Mouse (Mus musculus) embryonic fibroblast, embryonic 13.5 days (primary cell): ENCODE results near the gene Gnat1. TPM values are rescaled to one million over a fixed set of nuclear protein-coding genes. Genes with fewer than 3 reads are reported as not detected.

Source experiments
- H3K27ac ChIP-seq: 2 replicates; pipeline ENCODE4 v1.5.1; 2012; ENCODE audit warnings: low read length, control low read depth, inconsistent platforms; ENCODE audit not compliant: insufficient read depth
- H3K4me1 ChIP-seq: 2 replicates; pipeline ENCODE4 v1.6.1; 2011; ENCODE audit warnings: low read length; ENCODE audit not compliant: control insufficient read depth, insufficient read depth
- H3K4me3 ChIP-seq: 2 replicates; pipeline ENCODE4 v1.5.1; 2011; ENCODE audit warnings: mild to moderate bottlenecking, control low read depth, low read length; ENCODE audit not compliant: insufficient read depth
- CTCF ChIP-seq: IDR thresholded peaks from 2 replicates; pipeline ENCODE4 v1.5.1; 2011; ENCODE audit warnings: mild to moderate bottlenecking, control low read depth, low read length, moderate library complexity, borderline replicate concordance; ENCODE audit not compliant: insufficient read depth
- POLR2A ChIP-seq: IDR thresholded peaks from 2 replicates; pipeline ENCODE4 v1.6.1; 2011; ENCODE audit warnings: low read depth, mild to moderate bottlenecking, control low read depth, low read length, moderate library complexity
- polyA plus RNA-seq: library from polyadenylated mRNA; stranded (reverse); fragments of >200 nt; gene quantifications from 2 replicates; pipeline ENCODE4 v1.2.4, GENCODE M21; 2011; ENCODE audit warnings: low read depth; ENCODE audit not compliant: missing spikeins, insufficient read length

Gnat1 gene
- polyA plus RNA-seq, 1 experiment = not detected

- Histone ChIP-seq H3K27ac (no peak overlapping the region; the same call in 1 of the 2 replicates), H3K4me3 (no peak overlapping the region), H3K4me1 (peaks cover 21% of the 10 kb centered on the region)
- no peak for TF ChIP-seq CTCF
- no peak for TF ChIP-seq POLR2A
These were observed 49.5 kb downstream of the Gnat1 start for GRCm38 (mm10) chr9:107629901-107630425.

GRCm38 (mm10) chr9:107629411-107629730, 50.1 kb downstream of the Gnat1 start:
- H3K4me3 ChIP-seq = no peak overlapping the region
- H3K4me1 ChIP-seq = peaks cover 26% of the 10 kb centered on the region
- TF ChIP-seq CTCF (no peak), POLR2A (no peak)
- no peak overlapping the region for H3K27ac ChIP-seq

- H3K4me1 ChIP-seq = peaks cover 28% of the 10 kb centered on the region
- no peak overlapping the region for H3K27ac ChIP-seq
- TF ChIP-seq CTCF = no peak
- TF ChIP-seq POLR2A = no peak
- H3K4me3 ChIP-seq = no peak overlapping the region
These were observed 50.6 kb downstream of the Gnat1 start for GRCm38 (mm10) chr9:107628721-107629410.

- Histone ChIP-seq H3K27ac (peak overlapping the region; percentile 22), H3K4me3 (no peak overlapping the region), H3K4me1 (peaks cover 28% of the 10 kb centered on the region)
- no peak for TF ChIP-seq CTCF
- no peak for TF ChIP-seq POLR2A
These were observed 51.9 kb downstream of the Gnat1 start for GRCm38 (mm10) chr9:107627387-107628255.

GRCm38 (mm10) chr9:107626844-107627277, 52.7 kb downstream of the Gnat1 start:
- Histone ChIP-seq H3K4me1 (peaks cover 28% of the 10 kb centered on the region), H3K4me3 (no peak overlapping the region), H3K27ac (peak overlapping the region; percentile 44)
- TF ChIP-seq CTCF (peak; percentile 86), POLR2A (no peak)

GRCm38 (mm10) chr9:107626158-107626843, 53.2 kb downstream of the Gnat1 start:
- TF ChIP-seq POLR2A (no peak), CTCF (no peak)
- peak overlapping the region; percentile 29 for H3K27ac ChIP-seq
- H3K4me3 ChIP-seq = no peak overlapping the region
- peaks cover 29% of the 10 kb centered on the region for H3K4me1 ChIP-seq

- no peak for TF ChIP-seq POLR2A
- TF ChIP-seq CTCF = no peak
- Histone ChIP-seq H3K27ac (0 out of 2 replicates have a peak overlapping the region, but pooled peaks have one; percentile 29), H3K4me3 (no peak overlapping the region), H3K4me1 (peaks cover 28% of the 10 kb centered on the region)
These were observed 54.0 kb downstream of the Gnat1 start for GRCm38 (mm10) chr9:107625351-107626128.

GRCm38 (mm10) chr9:107624951-107625350, 54.6 kb downstream of the Gnat1 start:
- Histone ChIP-seq H3K4me3 (no peak overlapping the region), H3K4me1 (peaks cover 32% of the 10 kb centered on the region), H3K27ac (no peak overlapping the region)
- TF ChIP-seq POLR2A (no peak), CTCF (no peak)

GRCm38 (mm10) chr9:107624539-107624938, 55.0 kb downstream of the Gnat1 start:
- peaks cover 35% of the 10 kb centered on the region for H3K4me1 ChIP-seq
- TF ChIP-seq CTCF = no peak
- no peak for TF ChIP-seq POLR2A
- no peak overlapping the region for H3K4me3 ChIP-seq
- no peak overlapping the region for H3K27ac ChIP-seq

Other genes starting within 250 kb of the Gnat1 start
- 21.4 and 26.1 TPM in 2 replicates for gene Tmem115, start 145.8 kb downstream of the Gnat1 start, polyA plus RNA-seq
- 14.4 and 18.3 TPM in 2 replicates for gene Cyb561d2, start 137.5 kb downstream of the Gnat1 start, polyA plus RNA-seq
- 16.7 and 18.9 TPM in 2 replicates for gene Nprl2, start 137.5 kb downstream of the Gnat1 start, polyA plus RNA-seq
- gene Zmynd10, start 132.4 kb downstream of the Gnat1 start, polyA plus RNA-seq = 0.79 TPM in 1 of 2 replicates, not detected in the other
- 72.6 and 86.5 TPM in 2 replicates for gene Rassf1, start 128.2 kb downstream of the Gnat1 start, polyA plus RNA-seq
- 14.5 and 15.6 TPM in 2 replicates for gene Tusc2, start 116.5 kb downstream of the Gnat1 start, polyA plus RNA-seq
- gene Hyal2, start 111.8 kb downstream of the Gnat1 start, polyA plus RNA-seq = 28.0 and 34.4 TPM in 2 replicates
- gene Hyal1, start 102.8 kb downstream of the Gnat1 start, polyA plus RNA-seq = 13.9 and 15.6 TPM in 2 replicates
- gene Naa80, start 100.8 kb downstream of the Gnat1 start, polyA plus RNA-seq = 11.3 and 15.4 TPM in 2 replicates
- 0.40 and 0.76 TPM in 2 replicates for gene Hyal3, start 98.9 kb downstream of the Gnat1 start, polyA plus RNA-seq
- 31.1 and 31.5 TPM in 2 replicates for gene Ifrd2, start 92.1 kb downstream of the Gnat1 start, polyA plus RNA-seq
- 9.5 and 16.6 TPM in 2 replicates for gene Sema3b, start 70.5 kb downstream of the Gnat1 start, polyA plus RNA-seq
- 388 and 402 TPM in 2 replicates for gene Gnai2, start 44.3 kb downstream of the Gnat1 start, polyA plus RNA-seq
- gene Slc38a3, start 10.2 kb downstream of the Gnat1 start, polyA plus RNA-seq = 1.1 TPM in 1 of 2 replicates, not detected in the other
- 68.0 and 88.1 TPM in 2 replicates for gene Sema3f, start 30.8 kb upstream of the Gnat1 start, polyA plus RNA-seq
- gene Rbm5, start 91.3 kb upstream of the Gnat1 start, polyA plus RNA-seq = 199 and 248 TPM in 2 replicates
- 83.3 and 87.1 TPM in 2 replicates for gene Rbm6, start 193.5 kb upstream of the Gnat1 start, polyA plus RNA-seq
- 6.4 and 8.7 TPM in 2 replicates for gene Mon1a, start 208.4 kb upstream of the Gnat1 start, polyA plus RNA-seq
- 0.61 and 1.6 TPM in 2 replicates for gene Mst1r, start 227.2 kb upstream of the Gnat1 start, polyA plus RNA-seq
- not detected in 2 replicates for gene Actl11, start 248.8 kb upstream of the Gnat1 start, polyA plus RNA-seq